Mouse (Mus musculus) myocyte (in vitro differentiated cells): ENCODE results near the gene Gsc. TPM values are rescaled to one million over a fixed set of nuclear protein-coding genes. Genes with fewer than 3 reads are reported as not detected.

Source experiments
- H3K27me3 ChIP-seq: one replicate; pipeline ENCODE4 v1.6.1; 2011; ENCODE audit not compliant: control insufficient read depth, insufficient read depth, insufficient read length
- H3K36me3 ChIP-seq: one replicate; pipeline ENCODE4 v1.6.1; 2011; ENCODE audit not compliant: control insufficient read depth, insufficient read depth
- H3K4me2 ChIP-seq: one replicate; pipeline ENCODE4 v1.6.1; 2011; ENCODE audit warnings: low read depth, control low read depth
- H3K4me3 ChIP-seq: one replicate; pipeline ENCODE4 v1.5.1; 2011; ENCODE audit warnings: mild to moderate bottlenecking, control low read depth, moderate library complexity
- H3K79me2 ChIP-seq: one replicate; pipeline ENCODE4 v1.6.1; 2011; ENCODE audit not compliant: control insufficient read depth, insufficient read depth
- H3ac ChIP-seq: one replicate; pipeline ENCODE4 v1.6.1; 2011; ENCODE audit not compliant: control insufficient read depth, insufficient read length
- CEBPB ChIP-seq: IDR thresholded peaks from 2 replicates; pipeline ENCODE4 v1.6.1; 2011; ENCODE audit warnings: mild to moderate bottlenecking, moderate library complexity; ENCODE audit not compliant: poor library complexity, insufficient read depth, severe bottlenecking
- E2F4 ChIP-seq: IDR thresholded peaks from one replicate; pipeline ENCODE4 v1.6.1; 2011; ENCODE audit warnings: mild to moderate bottlenecking, control low read depth, moderate library complexity; ENCODE audit not compliant: insufficient read depth
- MAX ChIP-seq: IDR thresholded peaks from one replicate; pipeline ENCODE4 v1.6.1; 2011; ENCODE audit warnings: low read depth, mild to moderate bottlenecking, control low read depth
- MYOD1 ChIP-seq, 3 experiments: IDR thresholded peaks; one replicate each; pipeline ENCODE4 v1.6.1; 2011; ENCODE audit warnings: control low read depth in 2 of 3, low read depth in 2 of 3, mild to moderate bottlenecking in 2 of 3, moderate library complexity in 1 of 3; ENCODE audit not compliant: insufficient read length in 2 of 3, control insufficient read depth in 1 of 3
- MYOG ChIP-seq, 3 experiments: IDR thresholded peaks; one replicate each; pipeline ENCODE4 v1.6.1; 2011; ENCODE audit warnings: control low read depth in 2 of 3, low read depth in 2 of 3, mild to moderate bottlenecking in 2 of 3; ENCODE audit not compliant: insufficient read length in 2 of 3, control insufficient read depth in 1 of 3, insufficient read depth in 1 of 3
- POLR2A ChIP-seq: IDR thresholded peaks from one replicate; pipeline ENCODE4 v1.6.1; 2011; ENCODE audit warnings: low read depth, mild to moderate bottlenecking, control low read depth, moderate library complexity; ENCODE audit not compliant: insufficient read length
- POLR2AphosphoS2 ChIP-seq: IDR thresholded peaks from one replicate; pipeline ENCODE4 v1.6.1; 2011; ENCODE audit warnings: low read depth, control low read depth; ENCODE audit not compliant: insufficient read length
- REST ChIP-seq: IDR thresholded peaks from one replicate; pipeline ENCODE4 v1.6.1; 2011; ENCODE audit warnings: mild to moderate bottlenecking, control low read depth, moderate library complexity; ENCODE audit not compliant: insufficient read depth, insufficient read length
- SRF ChIP-seq: IDR thresholded peaks from one replicate; pipeline ENCODE4 v1.6.1; 2011; ENCODE audit warnings: low read depth; ENCODE audit not compliant: control insufficient read depth, insufficient read length
- TCF12 ChIP-seq: IDR thresholded peaks from one replicate; pipeline ENCODE4 v1.6.1; 2011; ENCODE audit warnings: mild to moderate bottlenecking, control low read depth; ENCODE audit not compliant: poor library complexity, insufficient read depth, severe bottlenecking
- TCF3 ChIP-seq: IDR thresholded peaks from one replicate; pipeline ENCODE4 v1.6.1; 2011; ENCODE audit warnings: low read depth, control low read depth; ENCODE audit not compliant: insufficient read length
- USF1 ChIP-seq: IDR thresholded peaks from one replicate; pipeline ENCODE4 v1.6.1; 2011; ENCODE audit warnings: low read depth, mild to moderate bottlenecking, control low read depth, moderate library complexity
- polyA plus RNA-seq: library from polyadenylated mRNA; unstranded; fragments of >200 nt; fragmentation: generic; extraction: Trizol; gene quantifications from one replicate; pipeline ENCODE4 v1.2.1, GENCODE M21; 2012; ENCODE audit warnings: missing spikeins

Gene Gsc
- polyA plus RNA-seq: not detected

- no peak within 1 kb of the TSS for H3K4me3 ChIP-seq
- H3ac ChIP-seq: no peak within 1 kb of the TSS
- H3K36me3 ChIP-seq: no peaks in the 10 kb centered on the region
- H3K79me2 ChIP-seq: no peaks in the 10 kb centered on the region
- H3K27me3 ChIP-seq: peaks cover 33% of the 10 kb centered on the region
- H3K4me2 ChIP-seq: no peak within 1 kb of the TSS
- TF ChIP-seq SRF (no peak), USF1 (no peak), TCF3 (no peak), MYOD1 (IDR thresholded peaks at IDR 0.05; ENCODE audit: control insufficient read depth in 1 of 3, insufficient read length in 2 of 3, low read depth in 2 of 3) (no peak), POLR2A (no peak), CEBPB (no peak), MAX (no peak), MYOG (IDR thresholded peaks at IDR 0.05; ENCODE audit: control insufficient read depth in 1 of 3, insufficient read depth in 1 of 3, insufficient read length in 2 of 3, low read depth in 2 of 3) (no peak), TCF12 (no peak), POLR2AphosphoS2 (no peak)
Observed at GRCm38 (mm10) chr12:104472601-104473424, at the start of gene Gsc. Gene Gsc, minus strand, starts transcription at chr12:104473330.

DNA sequence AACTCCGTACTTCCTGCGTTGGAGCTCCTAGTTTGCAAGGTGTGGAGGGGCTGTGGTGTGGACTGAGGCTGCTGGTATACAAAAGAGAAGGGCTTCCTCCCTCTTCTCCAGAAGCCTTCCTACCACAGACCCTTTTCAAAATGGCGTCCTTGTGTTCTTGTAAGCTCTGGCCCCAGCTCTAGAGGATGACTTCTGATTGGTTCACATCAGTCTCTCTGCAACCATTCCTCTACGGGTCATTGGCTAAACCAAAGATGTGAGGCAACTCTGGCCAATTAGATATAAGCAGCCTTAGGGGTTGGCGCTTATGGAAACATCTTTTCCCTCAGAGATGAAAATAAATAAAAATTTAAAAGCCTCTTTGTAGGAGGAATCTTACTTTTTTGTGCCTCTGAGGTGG is 46.6 kb upstream of the Gsc start:
- no peak overlapping the region for H3K4me3 ChIP-seq
- H3K79me2 ChIP-seq: no peaks in the 10 kb centered on the region
- H3K4me2 ChIP-seq: no peak overlapping the region
- H3K36me3 ChIP-seq: no peaks in the 10 kb centered on the region
- no peaks in the 10 kb centered on the region for H3K27me3 ChIP-seq
- no peak for TF ChIP-seq TCF12
- TF ChIP-seq USF1: no peak
- no peak for TF ChIP-seq REST
- TF ChIP-seq TCF3: no peak
- TF ChIP-seq SRF: no peak
- no peak for TF ChIP-seq MYOG (IDR thresholded peaks at IDR 0.05; ENCODE audit: control insufficient read depth in 1 of 3, insufficient read depth in 1 of 3, insufficient read length in 2 of 3, low read depth in 2 of 3)
- TF ChIP-seq CEBPB: no peak
- TF ChIP-seq POLR2AphosphoS2: no peak
- TF ChIP-seq E2F4: no peak
- no peak for TF ChIP-seq MYOD1 (IDR thresholded peaks at IDR 0.05; ENCODE audit: control insufficient read depth in 1 of 3, insufficient read length in 2 of 3, low read depth in 2 of 3)
- no peak for TF ChIP-seq MAX
- TF ChIP-seq POLR2A: no peak
- no peak overlapping the region for H3ac ChIP-seq

GRCm38 (mm10) chr12:104507911-104508310 is 34.8 kb upstream of the Gsc start:
- H3K79me2 ChIP-seq: no peaks in the 10 kb centered on the region
- H3K36me3 ChIP-seq: no peaks in the 10 kb centered on the region
- no peak for TF ChIP-seq E2F4
- TF ChIP-seq MYOG (IDR thresholded peaks at IDR 0.05; ENCODE audit: control insufficient read depth in 1 of 3, insufficient read depth in 1 of 3, insufficient read length in 2 of 3, low read depth in 2 of 3): no peak
- no peak for TF ChIP-seq MAX
- no peak for TF ChIP-seq POLR2AphosphoS2
- TF ChIP-seq REST: no peak
- no peak for TF ChIP-seq POLR2A
- TF ChIP-seq TCF12: no peak
- no peak for TF ChIP-seq MYOD1 (IDR thresholded peaks at IDR 0.05; ENCODE audit: control insufficient read depth in 1 of 3, insufficient read length in 2 of 3, low read depth in 2 of 3)
- TF ChIP-seq USF1: no peak
- TF ChIP-seq SRF: no peak
- no peak overlapping the region for H3K4me3 ChIP-seq
- no peak overlapping the region for H3K4me2 ChIP-seq
- peaks cover 12% of the 10 kb centered on the region for H3K27me3 ChIP-seq
- no peak overlapping the region for H3ac ChIP-seq

DNA sequence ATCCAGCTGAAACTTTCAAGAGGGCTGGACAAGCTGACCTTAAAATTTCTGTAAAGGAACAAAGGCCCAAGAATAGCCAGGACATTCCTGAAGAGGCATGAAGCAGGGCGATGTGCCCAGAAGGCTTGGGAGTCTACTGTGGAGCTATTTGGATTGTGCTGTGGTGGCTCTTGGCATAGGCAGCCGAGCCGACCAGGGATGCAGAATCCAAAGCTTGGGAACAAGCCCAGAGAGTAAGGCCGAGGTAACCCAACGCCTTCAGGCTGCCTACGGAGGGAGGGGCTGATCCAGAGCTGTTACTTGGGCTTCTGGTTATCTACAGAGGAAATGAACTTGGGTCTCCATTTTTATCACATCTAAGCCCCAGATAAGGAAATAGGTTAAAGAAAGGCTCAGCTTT is 18.9 kb upstream of the Gsc start:
- H3K79me2 ChIP-seq: no peaks in the 10 kb centered on the region
- no peaks in the 10 kb centered on the region for H3K36me3 ChIP-seq
- H3ac ChIP-seq: no peak overlapping the region
- no peak overlapping the region for H3K4me3 ChIP-seq
- H3K4me2 ChIP-seq: no peak overlapping the region
- TF ChIP-seq POLR2A: no peak
- TF ChIP-seq E2F4: no peak
- TF ChIP-seq CEBPB: no peak
- TF ChIP-seq MYOD1 (IDR thresholded peaks at IDR 0.05; ENCODE audit: control insufficient read depth in 1 of 3, insufficient read length in 2 of 3, low read depth in 2 of 3): no peak
- TF ChIP-seq POLR2AphosphoS2: no peak
- no peak for TF ChIP-seq SRF
- H3K27me3 ChIP-seq: peaks cover 11% of the 10 kb centered on the region

DNA sequence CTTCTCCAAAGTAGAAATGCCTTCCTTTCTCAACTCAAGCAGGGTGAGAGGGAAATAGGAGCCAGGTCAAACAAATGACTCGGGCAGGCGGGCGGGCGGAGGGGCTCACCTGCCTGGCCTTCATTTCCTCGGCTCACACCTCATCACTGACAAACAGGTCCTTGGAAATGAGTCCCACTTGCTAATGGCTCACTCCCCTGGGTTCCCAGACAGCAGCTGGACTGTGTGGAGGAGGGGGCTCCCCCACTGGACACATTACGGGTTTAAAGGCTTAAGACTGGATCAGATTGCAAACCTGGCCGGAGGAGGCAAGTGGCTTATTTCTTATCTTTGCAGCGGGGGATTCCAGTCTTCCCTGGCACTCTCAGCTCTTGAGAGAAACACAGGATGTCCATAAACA is 13.1 kb upstream of the Gsc start:
- no peak overlapping the region for H3K4me3 ChIP-seq
- H3K36me3 ChIP-seq: no peaks in the 10 kb centered on the region
- H3ac ChIP-seq: no peak overlapping the region
- no peaks in the 10 kb centered on the region for H3K79me2 ChIP-seq
- TF ChIP-seq USF1 (no peak), CEBPB (no peak), REST (no peak), POLR2AphosphoS2 (no peak), TCF3 (no peak), MAX (no peak), POLR2A (no peak), E2F4 (no peak), TCF12 (no peak), SRF (no peak)
- H3K27me3 ChIP-seq: peaks cover 20% of the 10 kb centered on the region
- H3K4me2 ChIP-seq: no peak overlapping the region
